Mouse (Mus musculus): ENCODE results near the gene Arl5a.

Arl5a gene
- long read RNA-seq, experiment 1, full-length matches to known transcripts, result 1 of 10 reads
- long read RNA-seq, experiment 1, partial matches to known transcripts, result 1 of 10 reads
- long read RNA-seq, experiment 1, other reads (novel, unspliced or antisense), result 8 of 10 reads
- long read RNA-seq, experiment 2, full-length matches to known transcripts, result 3 of 9 reads
- long read RNA-seq, experiment 2, partial matches to known transcripts, result 1 of 9 reads
- long read RNA-seq, experiment 2, other reads (novel, unspliced or antisense), result 5 of 9 reads

- intact Hi-C loops (cut with DNase I), result loop anchor here (10.0 kb wide), 1 partner anchor 170 kb away; no protein-coding TSS in a partner anchor
These were observed at the start of gene Arl5a for GRCm38 (mm10) chr2:52424747-52425522. TSS of gene Arl5a (minus strand) at chr2:52424901.

GRCm38 (mm10) chr2:52471545-52472291 is 47.0 kb upstream of the Arl5a start:
- intact Hi-C loops (cut with DNase I), result no loop called here

GRCm38 (mm10) chr2:52470044-52470560 is 45.4 kb upstream of the Arl5a start:
- intact Hi-C loops (cut with DNase I), result no loop called here

GRCm38 (mm10) chr2:52467629-52468028 is 42.9 kb upstream of the Arl5a start:
- intact Hi-C loops (cut with DNase I), result no loop called here

GRCm38 (mm10) chr2:52461206-52461967 is 36.7 kb upstream of the Arl5a start:
- intact Hi-C loops (cut with DNase I), result no loop called here

GRCm38 (mm10) chr2:52455606-52456479 is 31.1 kb upstream of the Arl5a start:
- intact Hi-C loops (cut with DNase I), result no loop called here

- intact Hi-C loops (cut with DNase I), result no loop called here
These were observed 25.1 kb upstream of the Arl5a start for GRCm38 (mm10) chr2:52449818-52450217.

GRCm38 (mm10) chr2:52448916-52449315 is 24.2 kb upstream of the Arl5a start:
- intact Hi-C loops (cut with DNase I), result no loop called here

GRCm38 (mm10) chr2:52446648-52447047 is 21.9 kb upstream of the Arl5a start:
- intact Hi-C loops (cut with DNase I), result no loop called here

- intact Hi-C loops (cut with DNase I), result no loop called here
These were observed 17.4 kb upstream of the Arl5a start for GRCm38 (mm10) chr2:52442125-52442524.

- intact Hi-C loops (cut with DNase I), result no loop called here
These were observed 15.8 kb upstream of the Arl5a start for GRCm38 (mm10) chr2:52440420-52441015.

- intact Hi-C loops (cut with DNase I), result no loop called here
These were observed 13.7 kb upstream of the Arl5a start for GRCm38 (mm10) chr2:52438437-52438836.

GRCm38 (mm10) chr2:52438013-52438412 is 13.3 kb upstream of the Arl5a start:
- intact Hi-C loops (cut with DNase I), result no loop called here

- intact Hi-C loops (cut with DNase I), result no loop called here
These were observed 11.4 kb upstream of the Arl5a start for GRCm38 (mm10) chr2:52435919-52436632.

- intact Hi-C loops (cut with DNase I), result no loop called here
These were observed 8.7 kb upstream of the Arl5a start for GRCm38 (mm10) chr2:52433365-52433764.

GRCm38 (mm10) chr2:52427383-52427782 is 2.7 kb upstream of the Arl5a start:
- intact Hi-C loops (cut with DNase I), result loop anchor here (10.0 kb wide), 1 partner anchor 167 kb away; no protein-coding TSS in a partner anchor

GRCm38 (mm10) chr2:52426041-52426440 is 1.3 kb upstream of the Arl5a start:
- intact Hi-C loops (cut with DNase I), result loop anchor here (10.0 kb wide), 1 partner anchor 169 kb away; no protein-coding TSS in a partner anchor

GRCm38 (mm10) chr2:52425523-52425795 is 758 bp upstream of the Arl5a start:
- intact Hi-C loops (cut with DNase I), result loop anchor here (10.0 kb wide), 1 partner anchor 169 kb away; no protein-coding TSS in a partner anchor

- intact Hi-C loops (cut with DNase I), result loop anchor here (10.0 kb wide), 1 partner anchor 171 kb away; no protein-coding TSS in a partner anchor
These were observed 413 bp downstream of the Arl5a start for GRCm38 (mm10) chr2:52424248-52424728.
